Mouse (Mus musculus) heart, postnatal 0 days (tissue): ENCODE data around the gene Magi3. TPM values are rescaled to one million over a fixed set of nuclear protein-coding genes. Genes with fewer than 3 reads are reported as not detected.

Experiments used
- ATAC-seq: fragments of 200-750 bp; cut with Nextera tagmentation; 2 replicates; pipeline ENCODE4 v1.8.0; 2017; ENCODE audit warnings: low read depth, moderate number of reproducible peaks, moderate library complexity; ENCODE audit not compliant: insufficient read depth
- DNase-seq: peaks from one replicate; pipeline ENCODE4 v3.0.0-alpha.2; 2016; ENCODE audit warnings: low spot score
- H3K27ac ChIP-seq: fragments of 300-500 bp; sonication (generic); 2 replicates; pipeline ENCODE4 v1.5.1; 2014; ENCODE audit warnings: low read depth, mild to moderate bottlenecking
- H3K27me3 ChIP-seq: fragments of 300-500 bp; sonication (generic); 2 replicates; pipeline ENCODE4 v1.6.1; 2014; ENCODE audit warnings: low read length, mixed read lengths; ENCODE audit not compliant: control insufficient read depth, insufficient read depth
- H3K36me3 ChIP-seq: fragments of 300-500 bp; sonication (generic); replicated peaks from 2 replicates; pipeline ENCODE4 v1.6.1; 2014; ENCODE audit warnings: low read length, mixed read lengths; ENCODE audit not compliant: control insufficient read depth, insufficient read depth
- H3K4me1 ChIP-seq: fragments of 300-500 bp; sonication (generic); 2 replicates; pipeline ENCODE4 v1.6.1; 2014; ENCODE audit warnings: antibody characterized with exemption; ENCODE audit not compliant: control insufficient read depth, insufficient read depth
- H3K4me2 ChIP-seq: fragments of 300-500 bp; sonication (generic); 2 replicates; pipeline ENCODE4 v1.6.1; 2014; ENCODE audit warnings: low read depth, mild to moderate bottlenecking, low read length, moderate library complexity
- H3K4me3 ChIP-seq: fragments of 300-500 bp; sonication (generic); 2 replicates; pipeline ENCODE4 v1.5.1; 2014; ENCODE audit warnings: low read depth, low read length
- H3K9ac ChIP-seq: fragments of 300-500 bp; sonication (generic); replicated peaks from 2 replicates; pipeline ENCODE4 v1.6.1; 2014; ENCODE audit warnings: low read depth, low read length, mixed read lengths
- H3K9me3 ChIP-seq: fragments of 300-500 bp; sonication (generic); replicated peaks from 2 replicates; pipeline ENCODE4 v1.6.1; 2016; ENCODE audit warnings: low read length; ENCODE audit not compliant: control insufficient read depth
- CTCF ChIP-seq: IDR thresholded peaks from 2 replicates; pipeline ENCODE4 v1.5.1; 2016; ENCODE audit warnings: antibody characterized with exemption, control low read depth, low read depth
- EP300 ChIP-seq: IDR thresholded peaks from 2 replicates; pipeline ENCODE4 v1.6.1; 2016; ENCODE audit warnings: antibody characterized with exemption, low read depth
- WGBS: fragments of 180-500 bp; shearing (Covaris S2); extraction: QIAGEN DNeasy Blood & Tissue Kit; methylation state at CpG from one replicate; pipeline ENCODE4 v1.1.7; 2014; 5-methylcytosine and 5-hydroxymethylcytosine counted together
- polyA plus RNA-seq: library from polyadenylated mRNA; unstranded; fragments of >200 nt; fragmentation: Nextera tagmentation; extraction: Ambion mirVana; gene quantifications from 2 replicates; pipeline ENCODE4 v1.2.1, GENCODE M21; 2015
- total RNA-seq: library from RNA; depleted of rRNA; stranded (reverse); fragments of >200 nt; gene quantifications from 2 replicates; pipeline ENCODE4 v1.2.3, GENCODE M21; 2014; ENCODE audit warnings: low replicate concordance

The Magi3 gene
- total and polyA plus RNA-seq, 2 experiments from 2014 or later: 5.5 to 34.0 TPM

DNA sequence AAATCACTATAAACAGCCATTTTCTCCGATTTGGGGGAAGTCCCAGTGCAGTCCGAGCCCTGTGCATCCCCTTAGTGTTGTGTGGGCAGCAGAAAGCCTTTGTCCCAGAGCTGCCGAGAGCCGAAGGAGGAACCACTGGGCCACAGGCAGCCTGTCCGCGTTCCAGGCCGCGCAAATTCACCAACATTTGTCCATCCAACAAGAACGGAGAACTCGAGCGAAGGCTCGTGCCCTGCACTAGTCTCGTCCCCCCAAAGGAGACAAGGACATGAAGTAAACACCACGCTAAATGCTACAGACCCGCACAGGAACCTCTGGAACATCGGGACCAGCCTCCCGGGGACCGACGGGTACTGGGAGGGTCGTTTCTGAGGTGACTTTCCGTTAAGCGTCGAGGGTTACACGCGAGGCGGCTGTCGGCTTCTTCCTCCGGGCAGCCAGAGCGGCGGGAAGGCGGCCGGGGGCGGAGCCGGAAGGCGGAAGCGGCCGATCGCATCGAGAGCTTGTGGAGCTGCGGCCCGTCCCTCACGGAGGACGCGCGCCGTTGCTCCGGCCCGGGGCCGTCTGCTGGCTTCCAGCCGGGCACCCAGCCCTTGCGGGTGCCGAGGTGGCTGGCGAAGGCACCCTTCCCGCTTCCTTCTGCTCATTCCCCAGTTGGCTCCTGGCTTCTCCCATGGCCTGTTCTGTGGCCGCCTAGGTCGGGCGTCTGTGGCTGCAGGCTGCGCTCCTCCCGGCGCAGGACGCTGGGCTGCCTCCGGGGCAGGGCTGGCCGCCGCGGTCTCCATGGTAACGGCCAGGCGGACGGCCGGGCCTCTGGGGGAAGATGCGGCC, 252.1 kb downstream of the Magi3 start, which contains the start of gene Phtf1:
TSS of gene Phtf1 (plus strand) at position 250 of the 831 bp plus-strand sequence.
- TF ChIP-seq EP300 (no peak), CTCF (no peak)
- DNase-seq: peak; percentile 88
- Histone ChIP-seq H3K27ac (peak within 1 kb of the TSS; percentile 90), H3K9me3 (no peaks in the 10 kb centered on the region), H3K36me3 (peaks cover 17% of the 10 kb centered on the region), H3K4me3 (peak within 1 kb of the TSS; percentile 84), H3K9ac (peak within 1 kb of the TSS; percentile 66), H3K27me3 (no peaks in the 10 kb centered on the region), H3K4me2 (peak within 1 kb of the TSS; percentile 95), H3K4me1 (peaks cover 8% of the 10 kb centered on the region; the same call in 1 of the 2 replicates)
- WGBS: under 1% methylated on average over 51 of the region's 70 CpGs
- peak; percentile 95 for ATAC-seq

DNA sequence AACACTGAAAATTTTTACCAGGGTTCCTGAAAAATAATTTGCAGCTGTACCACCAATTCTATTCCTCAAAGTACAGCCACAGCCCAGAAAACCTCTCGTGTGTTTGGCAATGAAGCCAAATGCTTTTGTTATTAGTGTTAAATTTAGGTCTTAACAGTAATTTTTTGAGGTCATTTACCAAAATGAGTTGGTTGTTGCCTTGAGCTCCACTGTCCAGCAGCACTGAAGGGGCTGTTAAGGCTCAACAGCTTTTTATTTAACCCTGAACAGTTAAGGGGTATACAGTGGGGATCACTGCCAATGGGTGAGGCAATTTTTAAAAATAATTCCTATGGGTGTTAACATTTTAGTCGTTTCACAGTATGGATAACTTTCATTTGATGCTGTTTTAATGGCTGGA, 252.9 kb downstream of the Magi3 start:
- no peak for TF ChIP-seq EP300
- no peak for TF ChIP-seq CTCF
- Histone ChIP-seq H3K4me3 (peak overlapping the region; percentile 84), H3K27ac (peak overlapping the region; percentile 90), H3K4me1 (peaks cover 8% of the 10 kb centered on the region; the same call in 1 of the 2 replicates), H3K4me2 (peak overlapping the region; percentile 95), H3K27me3 (no peaks in the 10 kb centered on the region), H3K9ac (peak overlapping the region; percentile 66; the same call in 1 of the 2 replicates), H3K36me3 (peaks cover 19% of the 10 kb centered on the region), H3K9me3 (no peaks in the 10 kb centered on the region)
- 16% methylated on average over 2 of the region's 2 CpGs for WGBS
- DNase-seq (peak; percentile 16), ATAC-seq (no peak)
